26 mouse cellular contexts compared by ENCODE assay signal in the genomic region with DNA sequence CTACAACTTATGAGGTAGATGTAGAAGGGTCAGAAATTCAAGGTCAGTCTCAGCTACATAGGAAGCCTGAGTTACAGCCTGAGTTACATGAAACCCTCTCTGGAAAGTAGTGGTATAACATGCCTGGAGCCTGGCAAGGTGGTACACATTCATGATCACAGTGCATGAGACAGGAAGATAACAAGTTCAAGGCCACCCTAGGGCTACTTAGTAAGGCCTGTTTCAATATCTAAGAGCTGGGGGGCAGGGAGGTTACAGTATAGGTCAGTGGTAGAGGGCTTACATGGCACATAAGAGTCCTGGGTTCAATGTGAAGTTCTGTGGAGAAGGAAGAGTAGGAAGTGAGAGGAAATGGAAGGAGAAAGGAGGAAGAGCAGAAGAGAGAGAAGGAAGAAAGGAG. TPM values are rescaled to one million over a fixed set of nuclear protein-coding genes. Genes with fewer than 3 reads are reported as not detected.
DNase-seq lines count a peak whose midpoint lies in the region; ATAC-seq lines count a peak whose summit lies in the region.
"Had no signal": no experiment of that assay in that cellular context is flagged by ENCODE, and none has a peak within 500 bp of the region (broad histone marks: within the 10 kb centered on the region; RNA-seq: fewer than 3 reads in every experiment).

No protein-coding gene starts in this region.

- peaks cover 39% of the 10 kb centered on the region for H3K36me3 ChIP-seq in heart, embryonic 12.5 days
- no peaks in the 10 kb centered on the region for H3K36me3 ChIP-seq in liver, embryonic 16.5 days (ENCODE audit: control insufficient read depth, insufficient read depth)
- H3K36me3 ChIP-seq: intestine, embryonic 15.5 days had no signal

- intact Hi-C loops in heart, postnatal 14 days (cut with DNase I), result no loop called here

- no peak overlapping the region for H3K4me2 ChIP-seq in heart, embryonic 12.5 days
- H3K4me2 ChIP-seq in liver, embryonic 16.5 days (ENCODE audit: low read depth, low read length), result peak overlapping the region; percentile 51
- H3K4me2 ChIP-seq: embryonic facial prominence, embryonic 12.5 days; heart, embryonic 15.5 days; intestine, embryonic 15.5 days; lung, embryonic 15.5 days had no signal

- no peak overlapping the region for H3K27ac ChIP-seq in heart, embryonic 12.5 days (ENCODE audit: poor library complexity, severe bottlenecking)
- peak overlapping the region; percentile 62 for H3K27ac ChIP-seq in liver, embryonic 16.5 days (ENCODE audit: low read length)
- H3K27ac ChIP-seq: embryonic facial prominence, embryonic 12.5 days; heart, embryonic 15.5 days; intestine, embryonic 15.5 days; lung, embryonic 15.5 days; stomach, postnatal 0 days had no signal

- no peaks in the 10 kb centered on the region for H3K9me3 ChIP-seq in heart, embryonic 12.5 days (replicated peaks)
- no peaks in the 10 kb centered on the region for H3K9me3 ChIP-seq in liver, embryonic 16.5 days (replicated peaks; ENCODE audit: control insufficient read depth, low read length)
- H3K9me3 ChIP-seq: embryonic facial prominence, embryonic 12.5 days; heart, embryonic 15.5 days; intestine, embryonic 15.5 days; lung, embryonic 15.5 days had no signal

- H3K27me3 ChIP-seq in heart, embryonic 12.5 days (replicated peaks), result no peaks in the 10 kb centered on the region
- H3K27me3 ChIP-seq in liver, embryonic 16.5 days (ENCODE audit: control insufficient read depth, insufficient read depth, low read depth, low read length), result no peaks in the 10 kb centered on the region
- H3K27me3 ChIP-seq: embryonic facial prominence, embryonic 12.5 days; heart, embryonic 15.5 days; intestine, embryonic 15.5 days; lung, embryonic 15.5 days had no signal

- no peak for DNase-seq in heart, postnatal 14 days
- peak; percentile 28 for DNase-seq in c-Kit-negative CD71-positive TER-119-positive erythroid progenitor cells, embryonic 14.5 days (ENCODE audit: low read depth, low spot score)
- peak; percentile 21 for DNase-seq in liver
- DNase-seq in thymus, postnatal 25 days, result no peak
- no peak for DNase-seq in right cerebral cortex, adult 2 months (ENCODE audit: low spot score in 2 of 2)
- DNase-seq in right cerebral cortex, postnatal 36 days (ENCODE audit: low spot score in 2 of 2), result no peak
- DNase-seq: adrenal gland, postnatal 14 days; cerebellum, postnatal 25 days; gastrocnemius, postnatal 10 days; heart, postnatal 4 days; kidney, postnatal 25 days; lung, postnatal 4 days; right cerebral cortex, adult 18-20 months; thymus, adult 2 months had no signal

- H3K9ac ChIP-seq in heart, embryonic 12.5 days, result 0 out of 2 replicates have a peak overlapping the region, but pooled peaks have one; percentile 23
- peak overlapping the region; percentile 53 for H3K9ac ChIP-seq in liver, embryonic 16.5 days (ENCODE audit: low read depth, low read length)
- H3K9ac ChIP-seq: embryonic facial prominence, embryonic 12.5 days; heart, embryonic 15.5 days; intestine, embryonic 15.5 days; lung, embryonic 15.5 days had no signal

- H3K4me1 ChIP-seq in heart, embryonic 12.5 days (replicated peaks), result peaks cover 4% of the 10 kb centered on the region; the same call in 1 of the 2 replicates
- peaks cover 24% of the 10 kb centered on the region for H3K4me1 ChIP-seq in liver, embryonic 16.5 days (ENCODE audit: control insufficient read depth, low read depth, low read length)

- no peak for ATAC-seq in heart, embryonic 12.5 days (ENCODE audit: insufficient number of reproducible peaks, low FRiP score)
- ATAC-seq in liver, embryonic 16.5 days (ENCODE audit: low read depth), result peak; percentile 38
- ATAC-seq: forebrain, embryonic 14.5 days; hindbrain, embryonic 16.5 days had no signal

- no peak overlapping the region for H3K4me3 ChIP-seq in heart, embryonic 12.5 days
- no peak overlapping the region for H3K4me3 ChIP-seq in liver, embryonic 16.5 days (ENCODE audit: low read depth, low read length)
- H3K4me3 ChIP-seq: embryonic facial prominence, embryonic 12.5 days; heart, embryonic 15.5 days; intestine, embryonic 15.5 days; lung, embryonic 15.5 days had no signal

RNA-seq across cellular contexts. Expression of a gene that starts 22.2 kb away (rescaled TPM):
- polyA plus RNA-seq in heart, embryonic 12.5 days (2016; fragmentation: Nextera tagmentation; extraction: Ambion mirVana), result 15.2 and 18.4 TPM in 2 replicates
- total RNA-seq in heart, postnatal 14 days (2021), result 10 to 100 TPM; 22.2 to 24.5 TPM
- polyA plus RNA-seq in liver, embryonic 16.5 days (2015; fragmentation: Nextera tagmentation; extraction: Ambion mirVana), result 5.7 and 6.0 TPM in 2 replicates

RNA-seq across cellular contexts. Expression of a gene that starts 28.7 kb away (rescaled TPM):
- 0.18 and 0.24 TPM in 2 replicates for polyA plus RNA-seq in heart, embryonic 12.5 days (2016; fragmentation: Nextera tagmentation; extraction: Ambion mirVana)
- under 1 TPM in 1 of 2 experiments, not detected in 1; 0.05 TPM for total RNA-seq in heart, postnatal 14 days (2021)
- polyA plus RNA-seq in liver, embryonic 16.5 days (2015; fragmentation: Nextera tagmentation; extraction: Ambion mirVana), result 0.32 and 0.47 TPM in 2 replicates

RNA-seq across cellular contexts. Expression of a gene that starts 38.0 kb away (rescaled TPM):
- polyA plus RNA-seq in heart, embryonic 12.5 days (2016; fragmentation: Nextera tagmentation; extraction: Ambion mirVana), result 0.28 TPM in 1 of 2 replicates, not detected in the other
- under 1 TPM; 0.14 to 0.20 TPM for total RNA-seq in heart, postnatal 14 days (2021)
- 0.30 and 0.38 TPM in 2 replicates for polyA plus RNA-seq in liver, embryonic 16.5 days (2015; fragmentation: Nextera tagmentation; extraction: Ambion mirVana)
- total RNA-seq: granulocyte monocyte progenitor cell, adult 5-6 weeks; left cerebral cortex, postnatal 36 days; midbrain, postnatal 0 days had no signal
- polyA plus RNA-seq: forebrain, embryonic 14.5 days; hindbrain, embryonic 16.5 days had no signal

RNA-seq across cellular contexts. Expression of a gene that starts 49.9 kb away (rescaled TPM):
- 28.7 and 32.2 TPM in 2 replicates for polyA plus RNA-seq in heart, embryonic 12.5 days (2016; fragmentation: Nextera tagmentation; extraction: Ambion mirVana)
- total RNA-seq in heart, postnatal 14 days (2021), result 10 to 100 TPM; 59.2 to 69.6 TPM
- 8.6 and 9.5 TPM in 2 replicates for polyA plus RNA-seq in liver, embryonic 16.5 days (2015; fragmentation: Nextera tagmentation; extraction: Ambion mirVana)

RNA-seq across cellular contexts. Expression of a gene that starts 50.1 kb away (rescaled TPM):
- polyA plus RNA-seq in heart, embryonic 12.5 days (2016; fragmentation: Nextera tagmentation; extraction: Ambion mirVana), result 0.58 TPM in 1 of 2 replicates, not detected in the other
- total RNA-seq in heart, postnatal 14 days (2021), result under 1 TPM in 1 of 2 experiments, not detected in 1; 0.38 TPM
- not detected in 2 replicates for polyA plus RNA-seq in liver, embryonic 16.5 days (2015; fragmentation: Nextera tagmentation; extraction: Ambion mirVana)
- total RNA-seq: adrenal gland, postnatal 14 days; granulocyte monocyte progenitor cell, adult 5-6 weeks had no signal

Comparison
In these comparisons a context has a peak if more than half of its experiments do, and no peak if none do; other contexts are left out.
1. DNase-seq: peak in c-Kit-negative CD71-positive TER-119-positive erythroid progenitor cells, embryonic 14.5 days (single experiment) and liver (single experiment); none in heart, postnatal 14 days (0 of 2), thymus, postnatal 25 days (single experiment), right cerebral cortex, adult 2 months (0 of 2) and right cerebral cortex, postnatal 36 days (0 of 2).